Mouse (Mus musculus) small intestine, adult 2 months (tissue): ENCODE results near the gene Dhx57.

ENCODE experiments used
- CTCF ChIP-seq: fragments of 200-500 bp; IDR thresholded peaks from 2 replicates; pipeline ENCODE4 v1.5.1; 2012; ENCODE audit warnings: low read depth, mild to moderate bottlenecking, control low read depth, inconsistent platforms, low read length, moderate library complexity, mixed read lengths; ENCODE audit not compliant: insufficient replicate concordance, insufficient read length; ENCODE audit errors: extremely low read depth
- POLR2A ChIP-seq: fragments of 200-500 bp; IDR thresholded peaks from 2 replicates; pipeline ENCODE4 v1.6.1; 2012; ENCODE audit warnings: low read depth, mild to moderate bottlenecking, control low read depth, inconsistent platforms, low read length, moderate library complexity

DNA sequence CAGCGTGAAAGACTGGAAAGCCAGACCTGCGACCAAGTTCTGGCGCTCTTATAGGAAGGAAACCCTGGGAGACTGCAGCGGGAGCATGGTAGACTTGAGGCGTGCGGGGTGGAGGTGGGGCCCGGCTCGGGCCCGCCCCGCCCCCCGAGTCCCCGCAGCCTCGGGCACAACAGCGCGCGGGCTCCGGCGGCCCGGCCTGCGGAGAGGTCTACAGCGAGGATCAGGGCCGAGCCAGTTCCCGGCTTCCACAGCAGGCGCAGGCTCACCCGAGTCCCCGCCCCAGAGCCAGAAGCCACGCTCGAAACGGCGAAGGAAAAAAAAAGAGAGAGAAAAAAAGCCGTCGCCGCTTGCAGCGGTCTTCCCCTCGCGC, 84.0 kb downstream of the Dhx57 start:
- no peak for TF ChIP-seq CTCF
- no peak for TF ChIP-seq POLR2A
